Mouse (Mus musculus) embryonic facial prominence, embryonic 14.5 days (tissue): Measurements from ENCODE around the gene Tma7. TPM values are rescaled to one million over a fixed set of nuclear protein-coding genes. Genes with fewer than 3 reads are reported as not detected.

Experiments
- ATAC-seq: fragments of 200-750 bp; cut with Nextera tagmentation; 2 replicates; pipeline ENCODE4 v1.8.0; 2017; ENCODE audit warnings: low read depth, moderate number of reproducible peaks, moderate TSS enrichment
- DNase-seq: peaks from one replicate; pipeline ENCODE4 v3.0.0-alpha.2; 2015; ENCODE audit warnings: low spot score
- H3K27ac ChIP-seq: fragments of 300-500 bp; sonication (generic); replicated peaks from 2 replicates; pipeline ENCODE4 v1.5.1; 2014; ENCODE audit warnings: low read depth, mild to moderate bottlenecking, low read length, moderate library complexity
- H3K27me3 ChIP-seq: fragments of 300-500 bp; sonication (generic); replicated peaks from 2 replicates; pipeline ENCODE4 v1.6.1; 2014; ENCODE audit warnings: low read length; ENCODE audit not compliant: control insufficient read depth, insufficient read depth
- H3K36me3 ChIP-seq: fragments of 300-500 bp; sonication (generic); 2 replicates; pipeline ENCODE4 v1.6.1; 2014; ENCODE audit warnings: low read length, mixed read lengths; ENCODE audit not compliant: control insufficient read depth, insufficient read depth
- H3K4me1 ChIP-seq: fragments of 300-500 bp; sonication (generic); 2 replicates; pipeline ENCODE4 v1.6.1; 2014; ENCODE audit warnings: antibody characterized with exemption, low read length; ENCODE audit not compliant: control insufficient read depth, insufficient read depth
- H3K4me2 ChIP-seq: fragments of 300-500 bp; sonication (generic); 2 replicates; pipeline ENCODE4 v1.6.1; 2014; ENCODE audit warnings: low read depth, mild to moderate bottlenecking, low read length, moderate library complexity, mixed read lengths
- H3K4me3 ChIP-seq: fragments of 300-500 bp; sonication (generic); 2 replicates; pipeline ENCODE4 v1.5.1; 2014; ENCODE audit warnings: low read depth, mild to moderate bottlenecking, low read length
- H3K9ac ChIP-seq: fragments of 300-500 bp; sonication (generic); 2 replicates; pipeline ENCODE4 v1.6.1; 2014; ENCODE audit warnings: low read depth, mild to moderate bottlenecking, low read length, moderate library complexity, mixed read lengths
- H3K9me3 ChIP-seq: fragments of 300-500 bp; sonication (generic); 2 replicates; pipeline ENCODE4 v1.6.1; 2016; ENCODE audit warnings: low read length; ENCODE audit not compliant: control insufficient read depth
- WGBS: fragments of 180-500 bp; shearing (Covaris S2); extraction: QIAGEN DNeasy Blood & Tissue Kit; methylation state at CpG from one replicate; pipeline ENCODE4 v1.1.7; 2014; 5-methylcytosine and 5-hydroxymethylcytosine counted together
- polyA plus RNA-seq: library from polyadenylated mRNA; unstranded; fragments of >200 nt; fragmentation: Nextera tagmentation; extraction: Ambion mirVana; gene quantifications from 2 replicates; pipeline ENCODE4 v1.2.1, GENCODE M21; 2014

Tma7 gene
- polyA plus RNA-seq, 1 experiment from 2014 or later = 655 TPM

DNA sequence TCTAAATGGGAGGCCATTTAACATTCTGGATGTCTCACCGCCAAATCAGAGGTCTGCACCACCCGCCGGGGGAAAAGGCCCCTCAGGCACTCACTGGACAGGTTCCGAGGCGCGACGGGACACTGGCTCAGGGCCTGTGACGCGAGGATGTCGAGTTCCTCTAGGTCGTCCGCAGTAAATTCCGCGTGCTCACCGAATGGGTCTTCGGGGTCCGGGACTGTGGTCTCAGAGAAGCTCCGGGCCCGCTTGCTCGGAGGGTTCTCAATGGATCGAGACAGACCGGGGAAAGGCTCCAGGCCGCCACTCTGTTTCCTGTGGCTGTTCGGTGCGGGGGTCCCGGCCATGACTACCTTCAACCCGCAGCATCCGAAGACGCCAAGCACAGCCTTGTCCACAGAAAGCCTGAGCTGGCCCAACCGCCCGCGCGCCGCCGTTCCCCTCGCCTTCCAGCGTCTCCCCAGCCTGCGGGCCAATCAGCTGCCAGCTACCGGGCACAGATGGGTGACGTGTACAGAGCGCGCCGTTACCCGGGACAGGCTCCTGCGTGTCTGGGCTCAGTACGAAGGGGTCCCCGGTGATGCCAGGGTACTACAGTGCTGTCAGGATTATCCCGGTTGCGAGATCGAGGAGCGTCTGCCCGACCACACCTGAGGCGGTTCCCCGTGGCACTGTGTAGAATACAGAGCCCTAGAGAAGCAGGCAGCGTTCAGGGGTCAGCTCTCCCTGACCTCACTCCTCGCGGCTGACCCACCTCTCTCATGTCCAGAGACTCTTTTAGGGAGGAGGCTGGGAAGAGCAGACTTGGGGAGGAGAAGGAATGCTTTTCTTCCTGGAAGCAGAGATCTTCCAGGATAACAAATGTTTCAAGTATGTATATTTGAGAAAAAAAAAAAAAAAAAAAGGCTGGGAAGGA lies 8.5 kb downstream of the Tma7 start, which contains the start of gene Atrip:
Gene Atrip, minus strand, starts transcription at position 464 of the 913 bp plus-strand sequence.
- ATAC-seq = peak; percentile 99
- Histone ChIP-seq H3K36me3 (peaks cover 45% of the 10 kb centered on the region), H3K4me1 (peaks cover 18% of the 10 kb centered on the region), H3K27ac (peak within 1 kb of the TSS; percentile 80), H3K9me3 (no peaks in the 10 kb centered on the region), H3K27me3 (no peaks in the 10 kb centered on the region), H3K4me3 (peak within 1 kb of the TSS; percentile 85), H3K4me2 (peak within 1 kb of the TSS; percentile 88), H3K9ac (peak within 1 kb of the TSS; percentile 92)
- WGBS = under 1% methylated on average over 51 of the region's 57 CpGs
- peak; percentile 95 for DNase-seq

DNA sequence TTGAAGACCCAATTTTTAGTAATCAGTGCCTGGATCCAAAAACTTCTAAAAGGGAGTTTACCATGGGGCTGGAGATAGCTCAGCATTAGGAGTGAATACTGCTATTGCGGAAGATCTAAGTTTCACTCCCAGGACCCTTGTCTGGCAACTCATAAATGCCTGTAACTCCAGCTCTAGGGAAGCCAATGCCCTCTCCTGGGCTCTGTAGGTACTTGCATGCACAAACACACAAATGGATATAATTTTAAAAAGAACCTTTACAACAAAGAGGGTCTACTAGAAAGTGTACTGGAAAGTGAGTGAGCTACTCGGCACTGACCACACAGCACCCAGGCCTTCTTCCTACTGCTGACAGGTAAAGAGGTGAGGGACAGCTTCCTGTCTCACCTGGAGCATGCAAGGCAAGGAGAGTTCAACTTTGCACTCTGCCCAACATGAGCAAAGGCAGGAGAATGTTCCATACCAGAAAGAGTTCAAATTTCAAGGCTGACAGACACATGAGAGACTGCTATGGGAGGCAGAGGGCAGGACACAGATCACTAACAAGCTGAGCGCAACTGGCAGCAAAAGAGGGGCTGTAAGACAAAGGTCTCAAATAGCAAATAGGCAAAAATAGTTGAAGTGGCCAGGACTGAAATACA lies 14.2 kb downstream of the Tma7 start:
- H3K36me3 ChIP-seq = peaks cover 86% of the 10 kb centered on the region
- ATAC-seq = no peak

DNA sequence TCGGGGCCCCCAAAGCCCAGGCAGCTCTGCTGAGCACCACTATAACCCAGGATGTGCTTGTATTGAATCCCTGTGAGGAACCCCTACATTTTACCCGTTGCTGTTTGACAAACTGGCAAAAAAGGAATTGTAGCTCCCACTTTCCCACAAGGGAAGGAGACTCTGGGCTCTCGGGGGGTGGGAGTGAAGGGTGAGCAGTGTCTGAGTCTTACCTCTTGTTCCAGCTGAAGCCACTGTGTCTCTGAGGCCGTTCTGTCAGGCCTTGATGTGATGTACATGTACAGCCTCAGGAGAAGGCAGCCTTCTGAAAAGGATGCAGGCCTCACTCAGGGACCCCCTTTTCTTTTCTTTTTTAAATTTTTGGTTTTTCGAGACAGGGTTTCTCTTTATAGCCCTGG lies 21.5 kb downstream of the Tma7 start:
- Histone ChIP-seq H3K36me3 (peaks cover 76% of the 10 kb centered on the region), H3K27me3 (no peaks in the 10 kb centered on the region), H3K9ac (no peak overlapping the region), H3K9me3 (no peaks in the 10 kb centered on the region), H3K4me2 (no peak overlapping the region), H3K4me3 (no peak overlapping the region), H3K27ac (no peak overlapping the region), H3K4me1 (peaks cover 5% of the 10 kb centered on the region; the same call in 1 of the 2 replicates)
- no peak for DNase-seq
- no peak for ATAC-seq
- WGBS = 89% methylated on average over 5 of the region's 5 CpGs

More for the DNA sequence above, 14.2 kb downstream of the Tma7 start:
- no peak overlapping the region for H3K4me3 ChIP-seq
- no peaks in the 10 kb centered on the region for H3K9me3 ChIP-seq
- no peak for DNase-seq
- no peaks in the 10 kb centered on the region for H3K27me3 ChIP-seq
- no peak overlapping the region for H3K27ac ChIP-seq
- WGBS = 90% methylated on average over 3 of the region's 3 CpGs
- no peak overlapping the region for H3K9ac ChIP-seq
- H3K4me1 ChIP-seq = peaks cover 10% of the 10 kb centered on the region; the same call in 1 of the 2 replicates
- H3K4me2 ChIP-seq = no peak overlapping the region

DNA sequence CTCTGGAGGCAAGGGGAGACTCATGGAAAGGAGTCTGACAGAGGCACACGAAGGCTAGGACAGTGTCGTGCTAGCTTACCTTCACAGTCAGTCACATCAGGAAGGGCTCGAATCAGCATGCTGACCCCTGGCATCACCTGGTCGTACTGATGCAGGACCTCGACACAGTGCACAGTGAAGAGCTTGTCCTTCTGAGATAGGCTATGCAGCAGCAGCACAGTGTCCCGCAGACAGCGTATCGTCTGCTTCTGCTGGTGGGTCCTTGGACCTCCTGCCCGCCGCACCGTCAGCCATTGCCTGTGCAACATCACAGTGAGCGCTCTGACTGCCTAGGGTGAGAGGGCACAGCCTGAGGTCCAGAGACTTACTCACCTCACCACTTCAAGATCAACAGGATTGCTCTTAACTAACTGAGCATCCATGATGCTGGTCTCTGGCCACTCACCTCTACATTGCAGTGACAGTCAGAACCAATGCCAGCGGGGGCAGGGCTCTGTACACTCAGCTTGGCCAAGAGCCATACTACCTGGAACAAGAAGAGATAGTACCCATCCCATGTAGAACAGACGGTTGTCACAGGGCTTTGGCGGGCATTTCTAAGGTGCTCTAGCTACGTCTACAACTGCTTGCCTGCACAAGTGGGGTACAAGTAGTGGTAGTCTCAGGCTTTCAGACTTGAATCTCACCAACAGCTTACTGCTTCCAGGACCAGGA lies 22.0 kb downstream of the Tma7 start:
- Histone ChIP-seq H3K27ac (peak overlapping the region; percentile 84; the same call in 1 of the 2 replicates), H3K4me2 (no peak overlapping the region), H3K4me1 (peaks cover 7% of the 10 kb centered on the region), H3K36me3 (peaks cover 73% of the 10 kb centered on the region), H3K27me3 (no peaks in the 10 kb centered on the region), H3K9ac (0 out of 2 replicates have a peak overlapping the region, but pooled peaks have one; percentile 61), H3K9me3 (no peaks in the 10 kb centered on the region), H3K4me3 (no peak overlapping the region)
- 93% methylated on average over 16 of the region's 16 CpGs for WGBS
- no peak for DNase-seq
- ATAC-seq = no peak

DNA sequence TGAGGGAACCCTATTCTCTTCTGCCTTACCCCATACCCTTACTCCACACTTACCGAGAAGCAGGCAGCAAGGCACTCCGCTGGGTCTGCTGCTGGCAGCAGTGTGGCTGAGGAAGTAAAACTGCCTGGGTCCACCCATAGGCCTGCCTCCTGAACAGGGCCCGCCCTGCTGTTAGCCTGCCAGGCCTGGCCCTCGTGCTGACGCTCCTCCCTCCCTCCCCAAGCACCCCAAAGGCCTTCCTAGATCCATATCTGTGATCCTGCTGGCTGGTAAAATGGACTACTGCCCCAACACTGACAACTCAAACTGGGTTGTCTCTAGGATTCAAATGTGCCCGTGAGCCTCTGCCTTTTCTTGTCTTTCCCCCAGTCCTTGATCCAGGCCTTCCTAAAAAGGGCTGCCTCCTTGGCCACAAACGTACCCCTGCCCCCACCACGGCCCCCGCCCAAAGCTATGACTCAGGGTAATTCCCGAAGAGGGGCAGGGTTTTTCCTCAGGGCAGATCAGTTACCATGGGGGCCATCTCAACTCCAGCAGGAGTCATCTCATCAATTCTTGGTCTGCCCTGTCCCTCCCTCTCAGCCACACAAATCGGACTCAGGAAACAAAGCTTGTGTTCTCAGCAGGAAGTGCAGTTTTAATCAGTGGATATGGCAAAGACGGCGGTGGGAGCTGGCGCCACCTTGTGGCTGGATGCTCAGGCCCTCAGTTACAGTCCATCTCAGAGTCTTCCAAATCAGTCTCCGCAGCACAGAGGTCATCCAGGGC lies 23.1 kb downstream of the Tma7 start, which contains the start of gene Trex1:
Gene Trex1, minus strand, starts transcription at position 599 of the 768 bp plus-strand sequence.
- Histone ChIP-seq H3K27ac (peak within 1 kb of the TSS; percentile 84), H3K36me3 (peaks cover 63% of the 10 kb centered on the region), H3K4me1 (peaks cover 11% of the 10 kb centered on the region), H3K4me3 (peak within 1 kb of the TSS; percentile 36), H3K4me2 (peak within 1 kb of the TSS; percentile 62), H3K9me3 (no peaks in the 10 kb centered on the region), H3K9ac (peak within 1 kb of the TSS; percentile 61), H3K27me3 (no peaks in the 10 kb centered on the region)
- DNase-seq = peak; percentile 91
- WGBS = 8% methylated on average over 15 of the region's 15 CpGs
- peak; percentile 91 for ATAC-seq

DNA sequence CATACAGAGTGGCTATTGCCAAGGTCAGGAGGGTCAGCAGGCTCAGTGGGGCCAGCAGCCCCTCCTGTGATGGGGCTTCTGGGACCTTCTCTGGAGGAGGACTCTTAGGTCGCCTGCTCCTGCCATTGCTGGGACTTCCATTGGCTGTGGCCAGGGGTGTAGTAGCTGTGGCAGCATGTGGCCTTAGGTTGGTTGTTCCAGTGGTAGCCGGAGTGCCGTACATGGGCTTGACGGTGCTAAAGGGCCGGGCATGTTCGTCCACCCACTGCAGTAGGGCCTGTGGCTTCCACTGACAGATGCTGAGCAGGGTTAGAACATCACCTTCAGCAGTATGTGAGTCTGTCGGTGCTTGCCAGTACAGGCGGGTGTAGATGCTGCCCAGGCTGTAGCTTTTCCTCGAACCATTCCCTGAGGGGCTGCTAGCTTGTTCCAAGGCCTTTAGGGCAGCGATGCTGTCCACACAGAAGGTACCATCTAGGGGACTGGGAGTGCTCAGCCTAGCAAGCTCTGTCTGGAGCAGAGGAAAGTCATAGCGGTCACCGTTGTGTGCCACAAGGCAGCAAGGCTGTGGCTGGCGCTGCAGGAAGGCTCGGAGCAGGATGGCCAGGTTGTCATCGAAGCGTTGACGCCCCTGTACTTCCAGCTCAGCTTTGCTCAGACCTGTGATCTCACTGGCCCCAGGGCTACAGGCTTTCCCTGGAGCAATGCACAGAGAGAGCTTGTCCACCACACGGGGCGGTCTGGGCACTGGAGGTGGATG lies 24.2 kb downstream of the Tma7 start:
- Histone ChIP-seq H3K27me3 (no peaks in the 10 kb centered on the region), H3K9me3 (no peaks in the 10 kb centered on the region), H3K4me1 (peaks cover 11% of the 10 kb centered on the region), H3K36me3 (peaks cover 52% of the 10 kb centered on the region), H3K9ac (peak overlapping the region; percentile 61), H3K4me3 (peak overlapping the region; percentile 36; the same call in 1 of the 2 replicates), H3K27ac (peak overlapping the region; percentile 84), H3K4me2 (peak overlapping the region; percentile 62; the same call in 1 of the 2 replicates)
- DNase-seq (no peak), ATAC-seq (no peak)
- WGBS = 90% methylated on average over 19 of the region's 19 CpGs

DNA sequence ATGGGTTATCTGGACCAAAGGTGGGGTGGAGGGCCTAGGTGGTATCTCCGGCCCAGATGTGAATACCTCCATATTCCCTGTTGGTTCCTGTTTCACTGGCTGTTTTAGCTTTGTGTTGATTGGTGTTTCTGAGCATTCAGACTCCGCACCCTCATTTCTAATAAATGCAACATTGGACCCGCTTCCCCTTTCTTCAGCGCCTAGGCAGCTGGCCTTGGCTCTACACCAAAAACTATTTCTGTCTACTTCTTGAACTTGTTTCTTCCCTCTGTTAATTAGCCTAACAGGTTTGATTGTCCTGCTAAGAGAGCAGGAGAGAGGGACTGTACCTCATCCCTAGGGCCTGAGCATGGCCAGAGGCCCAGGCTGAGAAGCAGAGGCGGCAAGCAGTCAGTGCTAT lies 24.8 kb downstream of the Tma7 start:
- DNase-seq = no peak
- Histone ChIP-seq H3K4me1 (peaks cover 11% of the 10 kb centered on the region), H3K36me3 (peaks cover 49% of the 10 kb centered on the region), H3K9ac (no peak overlapping the region), H3K4me2 (no peak overlapping the region), H3K9me3 (no peaks in the 10 kb centered on the region), H3K27me3 (no peaks in the 10 kb centered on the region), H3K27ac (no peak overlapping the region), H3K4me3 (no peak overlapping the region)
- ATAC-seq = no peak
- 95% methylated on average over 5 of the region's 5 CpGs for WGBS
